Mouse (Mus musculus) adrenal gland, postnatal 25 days (tissue): Measurements from ENCODE around the gene Itpr2. TPM values are rescaled to one million over a fixed set of nuclear protein-coding genes. Genes with fewer than 3 reads are reported as not detected.
"Not testable (repeated sequence)": the region's sequence is repeated elsewhere in the genome, so short reads cannot be mapped to it uniquely, and the experiment has no call there.

Experiments
- DNase-seq: peaks from one replicate; pipeline ENCODE4 v3.0.0; 2021; ENCODE audit warnings: mixed read lengths
- total RNA-seq: library from RNA; stranded (reverse); gene quantifications from 2 replicates; pipeline ENCODE4 v1.2.3, GENCODE M21; 2021

Gene Itpr2
- total RNA-seq, 1 experiment from 2014 or later, result 55.6 TPM

DNA sequence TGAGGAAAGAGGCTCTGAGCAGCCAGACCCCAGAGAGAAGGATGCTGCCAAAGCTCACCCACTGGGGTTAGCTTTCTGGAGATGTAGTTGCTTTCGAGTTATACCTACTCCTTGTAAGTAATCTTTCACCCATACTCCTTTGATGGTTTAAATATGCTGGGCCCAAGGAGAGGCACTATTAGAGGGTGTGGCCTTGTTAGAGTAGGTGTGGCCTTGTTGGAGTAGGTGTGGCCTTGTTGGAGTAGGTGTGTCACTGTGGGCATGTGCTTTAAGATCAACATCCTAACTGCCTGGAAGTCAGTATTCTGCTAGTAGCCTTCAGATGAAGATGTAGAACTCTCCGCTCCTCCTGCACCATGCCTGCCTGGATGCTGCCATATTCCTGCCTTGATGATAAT is 37.4 kb downstream of the Itpr2 start:
- DNase-seq, result not testable (repeated sequence)

DNA sequence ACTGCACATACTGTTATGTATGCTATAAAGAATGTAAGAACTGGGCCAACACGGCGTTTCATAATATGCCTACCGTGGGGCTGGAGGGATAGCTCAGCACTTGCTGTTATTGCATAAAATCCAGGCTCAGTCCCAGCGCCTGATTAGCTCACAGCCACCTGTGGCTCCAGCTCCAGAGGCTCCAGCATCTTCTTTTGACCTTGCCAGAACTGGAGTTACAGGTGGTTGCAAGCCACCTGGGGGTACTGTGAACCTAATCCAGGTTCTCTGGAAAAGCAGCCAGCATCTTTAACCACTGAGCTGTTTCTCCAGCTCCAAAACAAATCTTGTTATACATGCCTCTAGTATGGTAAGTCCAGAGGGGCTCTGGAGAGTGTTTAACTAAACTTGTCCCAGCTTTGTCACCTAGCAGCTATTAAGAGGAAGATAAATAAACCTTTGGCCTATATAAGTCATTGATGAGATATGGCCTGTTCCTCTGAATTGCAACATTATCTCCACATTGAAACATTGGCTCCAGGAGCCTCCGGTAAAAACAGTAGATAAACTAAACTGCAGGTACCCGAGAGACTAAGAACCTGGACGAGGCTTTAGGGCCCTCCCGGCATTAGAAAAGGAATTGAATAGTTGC is 37.9 kb downstream of the Itpr2 start:
- DNase-seq, result no peak

DNA sequence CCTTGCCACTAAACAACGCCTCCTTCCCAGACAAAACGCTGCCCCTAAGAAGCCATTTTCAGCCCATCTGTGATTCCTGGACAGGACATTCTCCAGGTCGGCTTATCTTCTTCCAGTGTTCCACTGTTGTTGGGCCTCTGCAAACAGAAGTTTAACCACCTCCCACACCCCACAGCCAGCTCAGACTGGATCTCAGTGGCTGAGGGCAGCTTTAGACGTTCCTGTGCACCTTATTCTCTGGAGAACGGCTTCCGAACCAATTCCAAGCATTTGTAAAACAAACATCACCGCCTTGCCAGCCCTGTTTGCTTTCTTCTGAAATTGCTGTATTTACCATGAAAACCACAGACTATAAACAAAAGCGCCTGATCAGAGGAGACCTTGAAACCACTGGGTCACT is 41.1 kb downstream of the Itpr2 start:
- DNase-seq, result no peak

DNA sequence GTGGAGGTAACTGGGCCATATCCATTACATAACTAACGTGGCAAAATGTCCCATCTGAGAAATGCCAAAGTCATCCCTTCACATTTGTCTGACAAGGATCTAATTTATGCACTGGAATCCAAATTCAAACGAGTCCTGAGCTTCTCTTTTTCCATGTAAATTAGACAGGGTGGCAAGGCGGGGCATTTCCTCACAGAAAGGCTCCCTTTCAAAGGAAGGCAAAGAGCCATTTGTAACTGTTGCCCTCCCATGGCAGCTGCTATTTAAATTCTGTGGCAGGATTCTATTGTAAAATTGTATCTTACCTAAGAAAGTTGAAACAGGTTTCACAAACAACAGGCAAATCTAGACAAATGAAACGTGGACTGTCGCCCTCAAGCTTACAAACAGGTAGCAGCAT is 43.6 kb downstream of the Itpr2 start:
- no peak for DNase-seq

GRCm38 (mm10) chr6:146456741-146457140 is 45.3 kb downstream of the Itpr2 start:
- no peak for DNase-seq

- DNase-seq, result no peak
These were observed 47.2 kb downstream of the Itpr2 start for GRCm38 (mm10) chr6:146454520-146455511.

GRCm38 (mm10) chr6:146452474-146452873 is 49.5 kb downstream of the Itpr2 start:
- no peak for DNase-seq

DNA sequence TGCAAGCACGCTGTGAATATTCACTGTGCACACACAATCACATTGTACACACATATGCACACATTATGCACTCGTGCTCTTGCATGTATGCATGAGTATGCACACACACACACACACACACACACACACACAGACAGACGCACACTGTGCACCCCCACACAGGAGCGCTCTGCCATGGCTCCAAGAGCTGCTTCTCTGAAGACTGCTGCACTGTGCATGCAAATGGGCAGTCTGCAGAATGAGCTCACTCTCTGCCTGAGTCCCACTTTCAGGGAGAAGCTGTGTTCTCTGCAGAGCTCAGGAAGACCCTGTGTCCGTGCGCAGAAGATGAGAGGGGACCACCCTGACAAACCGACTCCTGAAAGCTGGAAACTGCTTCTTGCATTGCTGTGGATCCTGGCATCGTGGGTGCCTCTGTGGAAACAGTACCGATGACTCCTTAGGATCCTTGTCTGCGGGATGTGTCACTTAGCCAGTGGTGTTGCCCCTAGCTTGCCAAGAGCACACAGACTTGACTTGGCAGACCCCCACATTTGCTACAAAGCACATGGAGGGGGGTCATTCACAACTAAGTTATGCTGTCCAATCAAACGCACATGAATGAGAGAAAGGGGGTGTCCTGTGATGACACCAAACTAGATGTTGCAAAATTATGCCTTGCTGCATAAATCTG is 55.9 kb downstream of the Itpr2 start:
- DNase-seq, result no peak

DNA sequence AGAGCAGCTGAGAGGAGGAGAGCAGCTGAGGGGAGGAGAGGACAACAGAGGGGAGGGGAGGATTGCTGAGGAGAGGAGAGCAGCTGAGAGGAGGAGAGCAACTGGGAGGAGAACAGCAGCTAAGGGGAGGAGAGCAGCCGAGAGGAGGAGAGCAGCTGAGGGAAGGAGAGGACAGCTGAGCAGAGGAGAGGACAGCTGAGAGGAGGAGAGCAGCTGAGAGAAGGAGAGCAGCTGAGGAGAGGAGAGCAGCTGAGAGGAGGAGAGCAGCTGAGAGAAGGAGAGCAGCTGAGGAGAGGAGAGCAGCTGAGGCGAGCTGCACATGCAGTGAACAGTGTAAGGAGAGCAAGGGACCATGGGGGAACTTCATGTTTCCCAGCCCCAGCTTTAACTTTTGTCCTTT is 62.2 kb downstream of the Itpr2 start:
- no peak for DNase-seq

DNA sequence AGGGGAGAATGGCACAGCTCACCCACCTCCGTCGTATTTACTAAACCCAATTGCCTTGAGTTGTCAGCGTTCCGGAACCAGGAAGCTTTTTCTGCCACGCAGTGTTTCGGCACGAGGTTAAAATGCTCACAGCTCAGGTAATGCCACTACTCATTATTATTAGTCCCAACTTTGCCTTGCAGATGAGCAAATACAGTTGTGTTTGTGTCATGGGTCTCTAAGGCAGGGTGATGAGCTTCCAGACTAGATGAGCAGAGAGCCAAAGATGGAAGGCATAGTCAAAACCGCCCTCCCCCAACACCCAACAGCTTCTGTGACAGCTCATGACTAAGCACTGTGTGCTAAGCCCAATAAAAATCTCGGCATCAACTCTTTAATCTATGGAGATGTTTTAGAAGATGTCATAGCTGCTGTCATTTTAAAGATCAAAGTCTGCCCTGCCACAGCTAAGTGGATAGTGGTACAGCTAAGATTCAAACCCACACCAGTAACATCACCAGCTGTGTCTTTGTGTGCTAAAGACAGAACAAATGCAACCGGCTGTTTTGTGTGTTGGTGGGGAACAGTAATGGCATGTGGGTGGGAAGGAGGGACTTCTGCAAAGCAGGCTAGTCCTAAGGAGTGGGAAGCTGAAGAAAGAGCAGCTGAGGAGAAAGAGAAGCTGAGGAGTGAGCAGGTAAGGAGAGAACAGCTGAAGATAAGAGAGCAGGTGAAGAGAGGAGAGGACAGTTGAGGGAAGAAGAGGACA is 62.8 kb downstream of the Itpr2 start:
- no peak for DNase-seq

- no peak for DNase-seq
These were observed 64.0 kb downstream of the Itpr2 start for GRCm38 (mm10) chr6:146438057-146438456.

DNA sequence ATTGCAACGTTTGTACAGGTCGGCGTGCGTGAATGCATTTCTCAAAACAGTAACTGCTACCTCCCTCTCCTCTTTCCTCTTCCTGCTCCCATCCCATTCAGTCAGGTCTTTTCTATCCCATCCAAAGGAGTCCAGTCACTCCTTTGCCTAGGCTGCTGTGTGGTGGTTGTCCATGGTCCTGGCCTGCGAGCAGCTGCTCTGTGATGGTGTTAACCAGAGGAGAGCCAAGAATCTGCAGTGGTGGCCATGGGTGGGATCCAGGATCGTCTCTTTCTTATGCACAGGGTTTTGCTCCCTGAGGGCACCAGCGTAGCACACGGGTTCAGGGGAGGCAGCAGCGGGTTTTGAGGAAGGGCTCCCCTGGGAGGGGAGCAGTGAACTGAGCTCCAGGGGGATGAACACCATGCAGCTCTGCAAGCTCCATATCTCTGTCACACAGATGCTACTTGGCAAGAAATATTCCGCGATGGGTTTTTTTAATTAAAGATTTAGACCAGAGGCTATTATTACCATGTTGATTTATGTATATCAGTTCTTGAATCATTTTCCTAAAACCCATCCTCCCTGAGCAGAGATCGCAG is 65.0 kb downstream of the Itpr2 start:
- no peak for DNase-seq

DNA sequence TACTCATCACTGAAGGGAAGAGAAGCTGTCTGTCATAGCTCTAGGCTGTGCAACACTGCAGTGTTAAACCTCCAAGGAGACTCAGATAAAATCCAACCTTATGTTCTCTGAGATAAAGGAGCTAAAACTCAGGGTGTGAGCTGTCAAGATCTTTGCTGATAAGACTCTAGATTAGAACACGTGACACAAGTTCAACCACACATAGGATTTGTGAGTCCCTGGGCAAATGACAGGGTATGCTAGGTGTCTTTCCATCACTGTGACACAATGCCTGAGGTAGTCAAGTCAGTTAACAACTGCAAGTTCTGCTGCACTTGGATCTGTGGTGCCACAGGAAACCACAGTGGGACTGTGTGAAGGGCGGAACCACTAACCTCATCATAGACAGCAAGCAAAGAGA is 67.8 kb downstream of the Itpr2 start:
- no peak for DNase-seq

GRCm38 (mm10) chr6:146432218-146432865 is 69.7 kb downstream of the Itpr2 start:
- DNase-seq, result no peak

GRCm38 (mm10) chr6:146431777-146432176 is 70.2 kb downstream of the Itpr2 start:
- no peak for DNase-seq

- peak; percentile 53 for DNase-seq
These were observed 72.2 kb downstream of the Itpr2 start for GRCm38 (mm10) chr6:146429694-146430380.

DNA sequence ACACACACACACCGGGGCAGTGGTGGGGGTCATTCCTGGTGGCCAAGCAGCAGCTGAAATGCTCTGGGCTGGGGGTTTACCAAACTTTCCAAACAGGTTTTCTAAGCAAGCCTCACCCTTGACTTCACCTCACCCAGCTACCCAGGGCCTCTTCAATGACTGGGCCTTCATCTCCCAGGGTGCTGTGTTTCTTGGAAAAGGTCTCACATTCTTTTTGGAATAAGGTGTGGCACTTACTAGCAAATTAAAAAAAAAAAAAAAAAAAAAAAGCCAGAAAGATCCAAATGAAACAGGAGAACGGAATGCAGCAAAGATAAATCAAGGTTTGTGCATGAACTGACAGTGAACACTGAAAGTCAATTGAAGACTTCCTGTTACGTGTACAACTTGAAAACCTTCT is 77.2 kb downstream of the Itpr2 start:
- DNase-seq, result no peak

GRCm38 (mm10) chr6:146424326-146424725 is 77.7 kb downstream of the Itpr2 start:
- DNase-seq, result no peak

DNA sequence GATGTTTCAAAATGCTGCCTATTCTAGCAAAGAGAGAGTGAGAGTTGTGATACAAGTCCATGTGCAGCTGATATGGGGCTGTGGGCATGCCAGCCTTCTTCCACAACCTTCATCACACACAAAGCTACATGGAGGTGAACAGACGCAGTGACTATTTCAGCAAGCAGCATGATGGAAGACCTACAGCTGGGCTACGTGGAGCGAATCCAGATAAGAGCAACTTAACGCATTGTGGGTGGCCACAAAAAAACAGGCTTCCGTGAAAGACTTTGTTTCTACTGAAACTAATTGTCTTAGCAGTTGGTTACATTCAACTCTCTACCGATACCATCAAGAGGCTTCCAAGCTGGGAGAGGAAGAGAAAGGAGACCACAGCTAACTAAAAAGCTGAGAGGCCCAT is 81.3 kb downstream of the Itpr2 start:
- DNase-seq, result no peak

DNA sequence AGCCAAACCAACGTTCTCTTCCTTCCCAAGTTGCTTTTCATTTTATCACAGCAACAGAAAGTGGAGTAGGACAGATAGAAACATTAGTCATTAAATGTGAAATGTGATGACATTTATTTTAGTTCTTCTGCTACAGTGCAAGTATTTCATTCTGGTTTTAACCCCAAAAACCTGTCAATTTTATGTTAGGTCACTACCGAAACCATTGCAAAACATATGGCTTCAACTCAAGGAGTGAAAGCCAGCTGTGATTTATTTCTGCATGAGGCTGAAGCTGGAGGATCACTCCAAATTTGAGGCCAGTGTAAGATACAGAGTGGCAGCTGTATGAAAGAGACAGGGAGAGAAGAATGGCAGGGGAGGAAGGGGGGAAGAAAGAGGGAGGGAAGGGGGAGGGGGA is 85.6 kb downstream of the Itpr2 start:
- no peak for DNase-seq

- DNase-seq, result no peak
These were observed 87.9 kb downstream of the Itpr2 start for GRCm38 (mm10) chr6:146414094-146414493.
